In genomic region chr9:44107557-44108179, GRCm38 (mm10) we compare ENCODE assay signal across 8 mouse cellular contexts. TPM values are rescaled to one million over a fixed set of nuclear protein-coding genes. Genes with fewer than 3 reads are reported as not detected.
A peak's percentile ranks its signal among the peaks of the same experiment; 100 is the strongest.
DNase-seq lines count a peak whose midpoint lies in the region; ATAC-seq and TF ChIP-seq lines count a peak whose summit lies in the region.

No protein-coding gene starts in this region.

- peaks cover 38% of the 10 kb centered on the region for H3K4me1 ChIP-seq in lung, embryonic 16.5 days (replicated peaks; ENCODE audit: control insufficient read depth, insufficient read depth, low read length)
- H3K4me1 ChIP-seq in heart, embryonic 13.5 days: peaks cover 63% of the 10 kb centered on the region
- peaks cover 57% of the 10 kb centered on the region for H3K4me1 ChIP-seq in limb, embryonic 13.5 days
- H3K4me1 ChIP-seq in olfactory bulb, adult 2 months (ENCODE audit: control insufficient read depth, insufficient read depth, low read length): peaks cover 51% of the 10 kb centered on the region

- peak overlapping the region; percentile 39 for H3K4me2 ChIP-seq in lung, embryonic 16.5 days (ENCODE audit: low read depth, low read length)
- H3K4me2 ChIP-seq in heart, embryonic 13.5 days: peak overlapping the region; percentile 46
- H3K4me2 ChIP-seq in limb, embryonic 13.5 days (replicated peaks): peak overlapping the region; percentile 59

- no peaks in the 10 kb centered on the region for H3K9me3 ChIP-seq in lung, embryonic 16.5 days (ENCODE audit: control insufficient read depth, low read length)
- H3K9me3 ChIP-seq in heart, embryonic 13.5 days: no peaks in the 10 kb centered on the region
- no peaks in the 10 kb centered on the region for H3K9me3 ChIP-seq in limb, embryonic 13.5 days

- intact Hi-C loops in left cerebral cortex, postnatal 14 days (cut with DNase I): loop anchor here (5.0 kb wide), 2 partner anchors 40 to 120 kb away; partner anchors contain the start of gene Usp2

- peaks cover 7% of the 10 kb centered on the region for H3K36me3 ChIP-seq in lung, embryonic 16.5 days (ENCODE audit: control insufficient read depth, insufficient read depth, low read length)
- peaks cover 31% of the 10 kb centered on the region for H3K36me3 ChIP-seq in heart, embryonic 13.5 days
- peaks cover 52% of the 10 kb centered on the region for H3K36me3 ChIP-seq in limb, embryonic 13.5 days

- no peak for DNase-seq in lung, postnatal 14 days
- peak; percentile 39 for DNase-seq in brain, embryonic 14.5 days (ENCODE audit: low read depth)
- no peak for DNase-seq in urinary bladder, postnatal 36 days (ENCODE audit: low spot score in 2 of 2)
- DNase-seq in left cerebral cortex, postnatal 14 days (ENCODE audit: low spot score in 2 of 2): no peak

- 46% methylated on average over 25 of the region's 25 CpGs for WGBS in lung, embryonic 16.5 days
- 33% methylated on average over 25 of the region's 25 CpGs for WGBS in heart, embryonic 13.5 days
- WGBS in limb, embryonic 13.5 days: 42% methylated on average over 25 of the region's 25 CpGs
- WGBS in olfactory bulb, adult 2 months: 28% methylated on average over 25 of the region's 25 CpGs

- peak overlapping the region; percentile 19 for H3K9ac ChIP-seq in lung, embryonic 16.5 days (ENCODE audit: low read length)
- H3K9ac ChIP-seq in heart, embryonic 13.5 days: peak overlapping the region; percentile 66
- H3K9ac ChIP-seq in limb, embryonic 13.5 days: peak overlapping the region; percentile 45; the same call in 1 of the 2 replicates

- H3K27ac ChIP-seq in lung, embryonic 16.5 days (ENCODE audit: low read length): peak overlapping the region; percentile 79
- peak overlapping the region; percentile 81 for H3K27ac ChIP-seq in heart, embryonic 13.5 days (replicated peaks)
- peak overlapping the region; percentile 72; the same call in 1 of the 2 replicates for H3K27ac ChIP-seq in limb, embryonic 13.5 days
- H3K27ac ChIP-seq in olfactory bulb, adult 2 months (ENCODE audit: insufficient read depth, low read depth, low read length): peak overlapping the region; percentile 49

- no peak for TF ChIP-seq POLR2A in brain, embryonic 14.5 days (IDR thresholded peaks at IDR 0.05; ENCODE audit: borderline replicate concordance, extremely low read depth, insufficient read depth, insufficient read length, poor library complexity, severe bottlenecking)
- no peak for TF ChIP-seq POLR2A in olfactory bulb, adult 2 months (IDR thresholded peaks at IDR 0.05; ENCODE audit: insufficient read depth, low read depth, low read length)

- peak overlapping the region; percentile 3; the same call in 1 of the 2 replicates for H3K4me3 ChIP-seq in lung, embryonic 16.5 days (ENCODE audit: low read length)
- H3K4me3 ChIP-seq in heart, embryonic 13.5 days: peak overlapping the region; percentile 8
- peak overlapping the region; percentile 24 for H3K4me3 ChIP-seq in limb, embryonic 13.5 days
- peak overlapping the region; percentile 16 for H3K4me3 ChIP-seq in olfactory bulb, adult 2 months (ENCODE audit: insufficient read depth, low read depth, low read length)

- no peaks in the 10 kb centered on the region for H3K27me3 ChIP-seq in lung, embryonic 16.5 days (ENCODE audit: control insufficient read depth, insufficient read depth, low read depth, low read length)
- H3K27me3 ChIP-seq in heart, embryonic 13.5 days (replicated peaks): no peaks in the 10 kb centered on the region
- no peaks in the 10 kb centered on the region for H3K27me3 ChIP-seq in limb, embryonic 13.5 days

- TF ChIP-seq CTCF in brain, embryonic 14.5 days (IDR thresholded peaks at IDR 0.05; ENCODE audit: borderline replicate concordance, extremely low read depth, insufficient read depth, insufficient read length): peak; percentile 58
- TF ChIP-seq CTCF in olfactory bulb, adult 2 months (IDR thresholded peaks at IDR 0.05; ENCODE audit: insufficient read depth, low read depth, low read length): peak; percentile 58

- peak; percentile 4 for ATAC-seq in lung, embryonic 16.5 days (ENCODE audit: low read depth)
- ATAC-seq in heart, embryonic 13.5 days (ENCODE audit: extremely low read depth, insufficient number of reproducible peaks, low FRiP score, low TSS enrichment): no peak
- ATAC-seq in limb, embryonic 13.5 days (ENCODE audit: low FRiP score, low read depth): 0 out of 2 replicates have a peak, but pooled peaks have one; percentile 5

RNA-seq across cellular contexts. Expression of gene C1qtnf5, which starts 0.6 kb away (rescaled TPM):
- polyA plus RNA-seq in lung, embryonic 16.5 days (2015; fragmentation: Nextera tagmentation; extraction: Ambion mirVana): 5.4 and 5.6 TPM in 2 replicates
- polyA plus RNA-seq in brain, embryonic 14.5 days (2012; rRNA removed): 5.2 and 6.8 TPM in 2 replicates
- 1.1 and 2.1 TPM in 2 replicates for polyA plus RNA-seq in heart, embryonic 13.5 days (2015; fragmentation: Nextera tagmentation; extraction: Ambion mirVana)
- 2.6 and 3.4 TPM in 2 replicates for polyA plus RNA-seq in limb, embryonic 13.5 days (2015; fragmentation: Nextera tagmentation; extraction: Ambion mirVana)
- not detected in 2 replicates for polyA plus RNA-seq in olfactory bulb, adult 2 months (2012; ENCODE audit: insufficient read depth, insufficient read length, low replicate concordance, missing spikeins)
- total RNA-seq in left cerebral cortex, postnatal 14 days (2021): 10 to 100 TPM; 17.1 to 19.6 TPM

RNA-seq across cellular contexts. Expression of gene Gm49380, which starts 5.6 kb away (rescaled TPM):
- polyA plus RNA-seq in lung, embryonic 16.5 days (2015; fragmentation: Nextera tagmentation; extraction: Ambion mirVana): 0.13 and 0.14 TPM in 2 replicates
- polyA plus RNA-seq in brain, embryonic 14.5 days (2012; rRNA removed): 0.06 and 0.29 TPM in 2 replicates
- polyA plus RNA-seq in heart, embryonic 13.5 days (2015; fragmentation: Nextera tagmentation; extraction: Ambion mirVana): not detected in 2 replicates
- 0.09 and 0.10 TPM in 2 replicates for polyA plus RNA-seq in limb, embryonic 13.5 days (2015; fragmentation: Nextera tagmentation; extraction: Ambion mirVana)
- not detected in 2 replicates for polyA plus RNA-seq in olfactory bulb, adult 2 months (2012; ENCODE audit: insufficient read depth, insufficient read length, low replicate concordance, missing spikeins)
- total RNA-seq in left cerebral cortex, postnatal 14 days (2021): under 1 TPM; 0.25 to 0.37 TPM

RNA-seq across cellular contexts. Expression of gene Rnf26, which starts 5.6 kb away (rescaled TPM):
- 60.1 and 63.8 TPM in 2 replicates for polyA plus RNA-seq in lung, embryonic 16.5 days (2015; fragmentation: Nextera tagmentation; extraction: Ambion mirVana)
- 31.4 and 34.7 TPM in 2 replicates for polyA plus RNA-seq in brain, embryonic 14.5 days (2012; rRNA removed)
- 38.5 and 39.3 TPM in 2 replicates for polyA plus RNA-seq in heart, embryonic 13.5 days (2015; fragmentation: Nextera tagmentation; extraction: Ambion mirVana)
- polyA plus RNA-seq in limb, embryonic 13.5 days (2015; fragmentation: Nextera tagmentation; extraction: Ambion mirVana): 79.6 and 84.1 TPM in 2 replicates
- polyA plus RNA-seq in olfactory bulb, adult 2 months (2012; ENCODE audit: insufficient read depth, insufficient read length, low replicate concordance, missing spikeins): 257 TPM in 1 of 2 replicates, not detected in the other
- total RNA-seq in left cerebral cortex, postnatal 14 days (2021): 10 to 100 TPM; 28.1 to 31.9 TPM

RNA-seq across cellular contexts. Expression of gene Mfrp, which starts 6.1 kb away (rescaled TPM):
- polyA plus RNA-seq in lung, embryonic 16.5 days (2015; fragmentation: Nextera tagmentation; extraction: Ambion mirVana): 0.20 and 0.21 TPM in 2 replicates
- polyA plus RNA-seq in brain, embryonic 14.5 days (2012; rRNA removed): 1.8 and 3.8 TPM in 2 replicates
- not detected in 2 replicates for polyA plus RNA-seq in heart, embryonic 13.5 days (2015; fragmentation: Nextera tagmentation; extraction: Ambion mirVana)
- polyA plus RNA-seq in limb, embryonic 13.5 days (2015; fragmentation: Nextera tagmentation; extraction: Ambion mirVana): 0.13 and 0.17 TPM in 2 replicates
- polyA plus RNA-seq in olfactory bulb, adult 2 months (2012; ENCODE audit: insufficient read depth, insufficient read length, low replicate concordance, missing spikeins): not detected in 2 replicates
- under 1 TPM; 0.46 to 0.82 TPM for total RNA-seq in left cerebral cortex, postnatal 14 days (2021)

RNA-seq across cellular contexts. Expression of gene Mcam, which starts 26.6 kb away (rescaled TPM):
- 99.1 and 104 TPM in 2 replicates for polyA plus RNA-seq in lung, embryonic 16.5 days (2015; fragmentation: Nextera tagmentation; extraction: Ambion mirVana)
- 28.5 and 28.9 TPM in 2 replicates for polyA plus RNA-seq in brain, embryonic 14.5 days (2012; rRNA removed)
- 112 and 127 TPM in 2 replicates for polyA plus RNA-seq in heart, embryonic 13.5 days (2015; fragmentation: Nextera tagmentation; extraction: Ambion mirVana)
- polyA plus RNA-seq in limb, embryonic 13.5 days (2015; fragmentation: Nextera tagmentation; extraction: Ambion mirVana): 29.6 and 30.4 TPM in 2 replicates
- polyA plus RNA-seq in olfactory bulb, adult 2 months (2012; ENCODE audit: insufficient read depth, insufficient read length, low replicate concordance, missing spikeins): not detected in 2 replicates
- total RNA-seq in left cerebral cortex, postnatal 14 days (2021): 10 to 100 TPM; 20.3 to 22.0 TPM
